Mouse (Mus musculus): Measurements from ENCODE around the gene Fbxl21.

- no peak for TF ChIP-seq CTCF (IDR thresholded peaks at IDR 0.05; ENCODE audit: low read depth)
- no peak for TF ChIP-seq EP300 (IDR thresholded peaks at IDR 0.05; ENCODE audit: low read depth)
Measured at GRCm38 (mm10) chr13:56549364-56549763, 27.1 kb downstream of the Fbxl21 start.

Measured in heart, postnatal 0 days (tissue).